Mouse (Mus musculus) CD4-positive, CD25-positive, alpha-beta regulatory T cell, adult 4 months (primary cell): ENCODE results near the gene Synj1. TPM values are rescaled to one million over a fixed set of nuclear protein-coding genes. Genes with fewer than 3 reads are reported as not detected.
A peak's percentile ranks its signal among the peaks of the same experiment; 100 is the strongest.

Experiments
- ATAC-seq: one replicate; pipeline ENCODE4 v1.8.0; 2017
- polyA plus RNA-seq, 2 experiments: library from polyadenylated mRNA; unstranded; fragments of 100-300 nt; shearing (Covaris generic); gene quantifications; one replicate each; pipeline ENCODE4 v1.2.1; 2017

Synj1 gene
- polyA plus RNA-seq, 2 experiments from 2014 or later = 30.6 to 40.9 TPM

- peak; percentile 12 for ATAC-seq
Observed at GRCm38 (mm10) chr16:91009942-91010529, 1.1 kb downstream of the Synj1 start.

- no peak for ATAC-seq
Observed at GRCm38 (mm10) chr16:91004915-91005538, 6.1 kb downstream of the Synj1 start.

GRCm38 (mm10) chr16:91001098-91001497 is 10.0 kb downstream of the Synj1 start:
- ATAC-seq = no peak

- ATAC-seq = peak; percentile 23
Observed at GRCm38 (mm10) chr16:90999827-91000226, 11.3 kb downstream of the Synj1 start.

GRCm38 (mm10) chr16:90997822-90998221 is 13.3 kb downstream of the Synj1 start:
- peak; percentile 88 for ATAC-seq

GRCm38 (mm10) chr16:90996327-90997243 is 14.5 kb downstream of the Synj1 start:
- no peak for ATAC-seq

GRCm38 (mm10) chr16:90995498-90995897 is 15.6 kb downstream of the Synj1 start:
- no peak for ATAC-seq

GRCm38 (mm10) chr16:90995023-90995422 is 16.1 kb downstream of the Synj1 start:
- no peak for ATAC-seq

- no peak for ATAC-seq
Observed at GRCm38 (mm10) chr16:90989162-90989561, 21.9 kb downstream of the Synj1 start.

- ATAC-seq = no peak
Observed at GRCm38 (mm10) chr16:90988665-90989064, 22.4 kb downstream of the Synj1 start.

- no peak for ATAC-seq
Observed at GRCm38 (mm10) chr16:90988039-90988438, 23.1 kb downstream of the Synj1 start.

- no peak for ATAC-seq
Observed at GRCm38 (mm10) chr16:90971004-90971403, 40.1 kb downstream of the Synj1 start.

- no peak for ATAC-seq
Observed at GRCm38 (mm10) chr16:90966241-90966640, 44.9 kb downstream of the Synj1 start.

- no peak for ATAC-seq
Observed at GRCm38 (mm10) chr16:90964302-90964701, 46.8 kb downstream of the Synj1 start.

GRCm38 (mm10) chr16:90963866-90964265 is 47.2 kb downstream of the Synj1 start:
- ATAC-seq = no peak

GRCm38 (mm10) chr16:90963231-90963630 is 47.9 kb downstream of the Synj1 start:
- no peak for ATAC-seq

GRCm38 (mm10) chr16:90958301-90959085 is 52.6 kb downstream of the Synj1 start:
- ATAC-seq = no peak

GRCm38 (mm10) chr16:90955494-90955893 is 55.6 kb downstream of the Synj1 start:
- no peak for ATAC-seq

- ATAC-seq = no peak
Observed at GRCm38 (mm10) chr16:90953770-90954169, 57.3 kb downstream of the Synj1 start.

- ATAC-seq = no peak
Observed at GRCm38 (mm10) chr16:90953147-90953546, 58.0 kb downstream of the Synj1 start.

GRCm38 (mm10) chr16:90950354-90950963 is 60.6 kb downstream of the Synj1 start:
- ATAC-seq = no peak

- no peak for ATAC-seq
Observed at GRCm38 (mm10) chr16:90946977-90947376, 64.1 kb downstream of the Synj1 start.
